Mouse (Mus musculus) adrenal gland, postnatal 36 days (tissue): ENCODE measurements around the gene Vmn1r32. TPM values are rescaled to one million over a fixed set of nuclear protein-coding genes. Genes with fewer than 3 reads are reported as not detected.

Experiments
- DNase-seq, 2 experiments: peaks; one replicate each; pipeline ENCODE4 v3.0.0; 2021; ENCODE audit warnings: mixed read lengths in 1 of 2
- long read RNA-seq, 2 experiments: library from polyadenylated mRNA; stranded (forward); transcript quantifications; one replicate each; pipeline ENCODE4 v2.0.0; 2021; ENCODE audit warnings: borderline sequencing depth in 2 of 2
- total RNA-seq, 2 experiments: library from RNA; stranded (reverse); gene quantifications; 2 replicates each; pipeline ENCODE4 v1.2.3; 2021

The Vmn1r32 gene
- not detected for total RNA-seq
- long read RNA-seq, experiment 1: 0 reads
- long read RNA-seq, experiment 2: 0 reads

- no peak for DNase-seq
These were observed at the start of gene Vmn1r32 for GRCm38 (mm10) chr6:66559996-66560395. Gene Vmn1r32 (minus strand): TSS chr6:66560096.

DNA sequence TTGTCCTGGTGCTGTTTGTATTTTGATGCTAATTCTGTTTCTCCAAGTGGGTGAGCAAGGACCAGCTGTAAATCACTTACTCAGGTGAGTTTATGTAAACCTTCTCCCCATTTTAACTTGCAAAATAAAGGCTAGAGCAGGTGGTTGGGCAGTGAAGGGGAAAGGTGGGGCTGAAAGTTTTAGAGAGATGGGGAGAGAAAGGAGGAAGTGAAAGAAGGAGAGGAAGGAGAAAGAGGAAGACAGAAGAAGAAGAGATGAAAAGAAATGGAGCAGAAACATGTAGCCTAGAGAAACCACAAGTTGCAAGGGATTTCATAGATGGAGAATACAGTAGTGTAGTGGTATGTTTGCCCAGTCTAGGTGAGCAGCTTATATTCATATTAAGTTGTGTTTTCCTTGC is 35.9 kb upstream of the Vmn1r32 start:
- no peak for DNase-seq

DNA sequence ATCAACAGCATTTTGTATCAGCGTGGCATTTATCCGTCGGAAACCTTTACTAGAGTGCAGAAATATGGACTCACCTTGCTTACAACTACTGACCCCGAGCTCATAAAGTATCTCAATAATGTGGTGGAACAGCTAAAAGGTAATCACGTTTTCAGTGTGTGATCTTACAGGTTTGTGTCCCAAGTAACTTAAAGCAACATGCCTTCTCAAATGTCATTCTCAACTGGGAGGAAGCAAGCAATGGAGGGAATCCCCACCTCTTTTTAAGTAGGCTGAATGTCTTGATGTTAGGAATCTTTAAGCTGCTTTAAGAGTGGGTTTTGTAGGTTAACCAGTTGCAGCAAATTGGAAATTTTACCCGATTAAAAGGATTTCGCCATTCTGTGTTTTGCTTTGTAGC is 23.9 kb downstream of the Vmn1r32 start:
- no peak for DNase-seq

DNA sequence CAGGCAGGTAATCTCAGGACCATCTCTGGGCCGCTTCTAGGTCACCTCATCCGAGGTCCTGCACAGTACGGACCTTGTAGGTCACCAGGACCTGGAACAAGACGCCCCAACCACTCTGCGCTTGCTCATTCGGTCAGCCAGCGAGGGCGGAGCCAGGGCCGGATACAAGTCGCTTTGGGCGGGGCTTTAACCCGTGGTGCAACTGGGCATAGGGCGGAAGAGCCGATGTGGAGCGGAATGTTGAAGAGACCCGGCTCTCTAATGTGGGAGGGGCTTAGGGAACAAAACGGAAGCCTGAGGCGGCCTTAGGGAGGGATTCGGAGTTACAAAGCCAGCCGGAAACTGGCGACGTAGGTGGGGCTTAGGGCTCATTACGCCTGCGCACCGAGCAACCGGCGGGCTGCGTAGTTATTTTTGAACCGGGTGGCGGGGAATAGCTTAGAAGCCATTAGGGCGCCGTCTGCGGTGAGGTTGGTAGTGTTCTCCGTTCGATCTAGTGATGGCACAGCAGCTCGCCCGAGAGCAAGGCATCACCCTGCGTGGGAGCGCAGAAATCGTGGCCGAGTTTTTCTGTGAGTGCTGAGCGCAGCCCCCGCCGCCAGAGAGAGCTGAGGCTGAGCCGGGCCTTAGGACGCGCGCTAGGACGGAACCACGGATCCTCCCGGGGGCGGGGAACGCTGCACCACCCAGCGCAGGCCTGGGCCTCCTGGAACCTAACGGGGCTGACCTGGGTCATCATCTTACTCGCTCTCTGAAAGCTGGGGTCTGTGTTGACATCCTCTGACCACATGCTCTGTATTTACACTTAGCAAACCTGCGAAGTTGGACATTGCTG is 24.7 kb downstream of the Vmn1r32 start, which contains the start of gene Mad2l1:
Mad2l1 (plus strand) TSS at position 363 of the 835 bp plus-strand sequence.
- peak; percentile 99 for DNase-seq

- DNase-seq: no peak
These were observed 25.4 kb downstream of the Vmn1r32 start for GRCm38 (mm10) chr6:66534366-66534941.

GRCm38 (mm10) chr6:66533241-66533640 is 26.7 kb downstream of the Vmn1r32 start:
- peak in 1 of 2 experiments; percentile 14 for DNase-seq

- DNase-seq: no peak
These were observed 31.5 kb downstream of the Vmn1r32 start for GRCm38 (mm10) chr6:66528386-66528785.

GRCm38 (mm10) chr6:66516368-66516767 is 43.5 kb downstream of the Vmn1r32 start:
- no peak for DNase-seq

Other genes starting within 250 kb of the Vmn1r32 start
- gene Mad2l1, start 24.7 kb downstream of the Vmn1r32 start, total RNA-seq: 1 to 10 TPM; 7.6 to 7.7 TPM
- gene Vmn1r33, start 58.2 kb upstream of the Vmn1r32 start, total RNA-seq: not detected
- not detected for gene Vmn1r34, start 83.8 kb upstream of the Vmn1r32 start, total RNA-seq
- not detected for gene Vmn1r35, start 125.8 kb upstream of the Vmn1r32 start, total RNA-seq
- gene Vmn1r36, start 159.1 kb upstream of the Vmn1r32 start, total RNA-seq: not detected
- gene Vmn1r37, start 169.3 kb upstream of the Vmn1r32 start, total RNA-seq: not detected
- not detected for gene Vmn1r38, start 222.5 kb upstream of the Vmn1r32 start, total RNA-seq